Mouse (Mus musculus) bone marrow macrophage, adult 2 months (primary cell): ENCODE data around the gene Anapc1.

Experiments
- CTCF ChIP-seq: IDR thresholded peaks from 2 replicates; pipeline ENCODE4 v1.5.1; 2012; ENCODE audit warnings: low read depth, mild to moderate bottlenecking, low read length, moderate library complexity
- POLR2A ChIP-seq: IDR thresholded peaks from 2 replicates; pipeline ENCODE4 v1.6.1; 2012; ENCODE audit warnings: mild to moderate bottlenecking, low read depth, low read length, borderline replicate concordance

DNA sequence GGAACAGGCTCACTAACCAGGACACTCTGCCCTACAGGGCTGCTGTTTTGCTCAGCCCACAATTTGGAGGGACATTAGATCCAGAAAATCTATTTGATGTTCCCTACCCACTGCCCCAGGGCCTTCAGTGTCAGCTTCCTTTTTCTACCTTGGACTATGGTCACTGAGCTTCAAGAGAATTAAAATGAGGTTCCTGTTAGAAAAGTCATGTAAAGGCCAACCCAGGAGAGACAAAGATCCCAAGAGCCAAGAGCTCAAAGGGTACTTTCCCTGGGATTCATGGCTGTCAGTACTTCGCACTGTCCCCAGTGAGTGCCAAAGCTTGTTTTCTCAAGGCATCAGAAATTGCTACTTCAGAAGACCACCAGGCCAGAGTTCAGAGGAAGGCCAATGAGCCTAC lies 28.8 kb upstream of the Anapc1 start:
- TF ChIP-seq POLR2A (no peak), CTCF (no peak)
